Mouse (Mus musculus) kidney, embryonic 14.5 days (tissue): ENCODE measurements around the gene Gprc5c. TPM values are rescaled to one million over a fixed set of nuclear protein-coding genes. Genes with fewer than 3 reads are reported as not detected.

ENCODE experiments used
- ATAC-seq: fragments of 200-750 bp; cut with Nextera tagmentation; 2 replicates; pipeline ENCODE4 v1.8.0; 2017; ENCODE audit warnings: moderate number of reproducible peaks, mild to moderate bottlenecking, moderate TSS enrichment, moderate library complexity; ENCODE audit not compliant: low FRiP score, low TSS enrichment
- H3K27ac ChIP-seq: fragments of 300-500 bp; sonication (generic); 2 replicates; pipeline ENCODE4 v1.5.1; 2014; ENCODE audit warnings: low read depth, mild to moderate bottlenecking, low read length, moderate library complexity, mixed read lengths
- H3K27me3 ChIP-seq: fragments of 300-500 bp; sonication (generic); 2 replicates; pipeline ENCODE4 v1.6.1; 2014; ENCODE audit warnings: mild to moderate bottlenecking, low read length; ENCODE audit not compliant: control insufficient read depth, insufficient read depth
- H3K36me3 ChIP-seq: fragments of 300-500 bp; sonication (generic); 2 replicates; pipeline ENCODE4 v1.6.1; 2014; ENCODE audit warnings: low read length, mixed read lengths; ENCODE audit not compliant: control insufficient read depth, insufficient read depth
- H3K4me1 ChIP-seq: fragments of 300-500 bp; sonication (generic); 2 replicates; pipeline ENCODE4 v1.6.1; 2014; ENCODE audit warnings: low read length, mixed read lengths; ENCODE audit not compliant: control insufficient read depth, insufficient read depth
- H3K4me2 ChIP-seq: fragments of 300-500 bp; sonication (generic); replicated peaks from 2 replicates; pipeline ENCODE4 v1.6.1; 2014; ENCODE audit warnings: low read depth, mild to moderate bottlenecking, low read length
- H3K4me3 ChIP-seq: fragments of 300-500 bp; sonication (generic); 2 replicates; pipeline ENCODE4 v1.5.1; 2014; ENCODE audit warnings: mild to moderate bottlenecking, low read length
- H3K9ac ChIP-seq: fragments of 300-500 bp; sonication (generic); 2 replicates; pipeline ENCODE4 v1.6.1; 2014; ENCODE audit warnings: low read depth, mild to moderate bottlenecking, low read length, moderate library complexity
- H3K9me3 ChIP-seq: fragments of 300-500 bp; sonication (generic); 2 replicates; pipeline ENCODE4 v1.6.1; 2016; ENCODE audit warnings: low read length; ENCODE audit not compliant: control insufficient read depth
- WGBS: fragments of 180-500 bp; shearing (Covaris S2); extraction: QIAGEN DNeasy Blood & Tissue Kit; methylation state at CpG from one replicate; pipeline ENCODE4 v1.1.7; 2014; 5-methylcytosine and 5-hydroxymethylcytosine counted together
- polyA plus RNA-seq: library from polyadenylated mRNA; unstranded; fragments of >200 nt; fragmentation: Nextera tagmentation; extraction: Ambion mirVana; gene quantifications from 2 replicates; pipeline ENCODE4 v1.2.1, GENCODE M21; 2014

Gene Gprc5c
- polyA plus RNA-seq, 1 experiment from 2014 or later = 105 TPM

- ATAC-seq = no peak
- Histone ChIP-seq H3K9me3 (no peaks in the 10 kb centered on the region), H3K27ac (no peak overlapping the region), H3K4me3 (no peak overlapping the region), H3K36me3 (peaks cover 7% of the 10 kb centered on the region; the same call in 1 of the 2 replicates), H3K9ac (no peak overlapping the region), H3K4me1 (peaks cover 5% of the 10 kb centered on the region), H3K4me2 (no peak overlapping the region), H3K27me3 (no peaks in the 10 kb centered on the region)
- 93% methylated on average over 2 of the region's 2 CpGs for WGBS
Observed at GRCm38 (mm10) chr11:114858641-114859040, 7.7 kb downstream of the Gprc5c start.

- Histone ChIP-seq H3K9me3 (no peaks in the 10 kb centered on the region), H3K4me2 (no peak overlapping the region), H3K4me1 (peaks cover 10% of the 10 kb centered on the region), H3K27ac (no peak overlapping the region), H3K36me3 (peaks cover 25% of the 10 kb centered on the region), H3K9ac (no peak overlapping the region), H3K4me3 (no peak overlapping the region), H3K27me3 (no peaks in the 10 kb centered on the region)
- WGBS = 69% methylated on average over 2 of the region's 2 CpGs
- no peak for ATAC-seq
Observed at GRCm38 (mm10) chr11:114861057-114861456, 10.1 kb downstream of the Gprc5c start.

DNA sequence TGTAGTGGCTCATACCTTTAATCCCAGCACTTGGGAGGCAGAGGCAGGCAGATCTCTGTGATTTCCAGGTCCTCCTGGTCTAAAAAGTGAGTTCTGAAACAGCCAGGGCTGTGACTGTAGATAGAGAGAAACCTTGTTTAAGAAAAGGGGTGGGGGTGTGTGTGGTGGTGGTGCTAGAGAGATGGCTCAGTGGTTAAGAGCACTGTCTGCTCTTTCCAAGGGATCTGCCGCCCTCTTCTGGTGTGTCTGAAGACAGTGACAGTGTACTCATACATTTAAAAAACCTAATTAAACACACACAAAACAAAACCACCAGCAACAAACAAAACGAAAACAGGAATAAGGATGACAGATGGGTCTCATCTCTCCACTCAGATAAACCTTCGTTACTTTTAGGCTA is 11.7 kb downstream of the Gprc5c start:
- H3K4me1 ChIP-seq = peaks cover 26% of the 10 kb centered on the region
- no peaks in the 10 kb centered on the region for H3K27me3 ChIP-seq
- no peak overlapping the region for H3K9ac ChIP-seq
- no peak overlapping the region for H3K27ac ChIP-seq
- whole genome bisulfite sequencing = 89% methylated on average over 3 of the region's 3 CpGs
- no peak overlapping the region for H3K4me2 ChIP-seq
- H3K36me3 ChIP-seq = peaks cover 26% of the 10 kb centered on the region
- H3K9me3 ChIP-seq = no peaks in the 10 kb centered on the region
- ATAC-seq = no peak
- H3K4me3 ChIP-seq = no peak overlapping the region

- Histone ChIP-seq H3K36me3 (peaks cover 36% of the 10 kb centered on the region), H3K9ac (no peak overlapping the region), H3K27me3 (no peaks in the 10 kb centered on the region), H3K4me2 (no peak overlapping the region), H3K4me3 (no peak overlapping the region), H3K9me3 (no peaks in the 10 kb centered on the region), H3K27ac (no peak overlapping the region), H3K4me1 (peaks cover 34% of the 10 kb centered on the region)
- WGBS = 93% methylated on average over 21 of the region's 21 CpGs
- no peak for ATAC-seq
Observed at GRCm38 (mm10) chr11:114863918-114864420, 13.0 kb downstream of the Gprc5c start.

GRCm38 (mm10) chr11:114865999-114866398 is 15.0 kb downstream of the Gprc5c start:
- Histone ChIP-seq H3K4me1 (peaks cover 34% of the 10 kb centered on the region), H3K27me3 (no peaks in the 10 kb centered on the region), H3K4me2 (no peak overlapping the region), H3K36me3 (peaks cover 56% of the 10 kb centered on the region), H3K9ac (0 out of 2 replicates have a peak overlapping the region, but pooled peaks have one; percentile 13), H3K4me3 (no peak overlapping the region), H3K27ac (peak overlapping the region; percentile 78; the same call in 1 of the 2 replicates), H3K9me3 (no peaks in the 10 kb centered on the region)
- 0 out of 2 replicates have a peak, but pooled peaks have one; percentile 24 for ATAC-seq
- whole genome bisulfite sequencing = 65% methylated on average over 5 of the region's 5 CpGs

GRCm38 (mm10) chr11:114866486-114867360 is 15.8 kb downstream of the Gprc5c start:
- Histone ChIP-seq H3K9ac (peak overlapping the region; percentile 13; the same call in 1 of the 2 replicates), H3K36me3 (peaks cover 62% of the 10 kb centered on the region), H3K4me2 (peak overlapping the region; percentile 4; the same call in 1 of the 2 replicates), H3K4me3 (no peak overlapping the region), H3K27ac (peak overlapping the region; percentile 78), H3K9me3 (no peaks in the 10 kb centered on the region), H3K27me3 (no peaks in the 10 kb centered on the region), H3K4me1 (peaks cover 34% of the 10 kb centered on the region)
- WGBS = 16% methylated on average over 10 of the region's 10 CpGs
- ATAC-seq = peak; percentile 68; the same call in 1 of the 2 replicates

DNA sequence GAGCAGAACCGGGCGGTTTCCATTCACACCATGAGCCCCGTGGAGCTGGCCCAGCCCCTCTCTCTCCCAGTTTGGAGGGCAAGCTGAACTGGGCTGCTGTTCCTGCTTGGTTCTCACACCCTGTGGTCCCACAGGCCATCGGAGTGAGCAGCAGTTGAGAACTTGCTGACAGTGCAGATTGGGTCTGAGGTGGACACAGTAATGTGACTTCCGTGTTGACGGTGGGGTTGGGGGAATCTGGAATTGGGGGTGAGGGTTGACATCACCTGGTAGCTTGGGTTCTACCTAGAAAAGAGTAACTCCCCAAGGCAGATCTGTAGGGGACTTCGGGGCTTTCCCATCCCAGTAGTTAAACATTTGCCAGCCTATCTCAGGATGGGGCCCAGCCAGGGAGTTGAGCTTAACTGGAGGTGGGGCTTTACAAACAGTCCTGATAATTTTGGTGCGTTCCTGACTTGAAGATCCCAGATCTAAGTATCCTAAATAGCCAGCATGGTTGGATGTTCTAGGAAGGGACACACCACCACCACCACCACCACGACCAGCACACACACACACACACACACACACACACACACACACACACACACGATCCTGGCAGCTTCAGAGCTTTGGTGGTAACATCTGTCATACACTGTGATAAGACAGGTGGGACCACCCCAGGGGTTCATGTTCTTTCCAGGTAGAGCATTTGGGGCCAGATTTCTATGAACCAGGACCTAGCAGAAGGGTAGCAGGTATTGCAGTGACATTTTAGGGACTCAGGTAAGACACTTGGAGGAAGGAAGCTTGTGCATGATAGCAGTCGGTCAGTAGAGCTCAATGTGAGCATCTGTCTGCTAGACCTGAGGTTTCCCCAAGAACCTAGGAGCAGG is 16.6 kb downstream of the Gprc5c start:
- ATAC-seq = no peak; the same call in 1 of the 2 replicates
- Histone ChIP-seq H3K4me1 (peaks cover 35% of the 10 kb centered on the region), H3K27me3 (no peaks in the 10 kb centered on the region), H3K9me3 (no peaks in the 10 kb centered on the region), H3K27ac (peak overlapping the region; percentile 78), H3K4me3 (no peak overlapping the region), H3K4me2 (peak overlapping the region; percentile 4; the same call in 1 of the 2 replicates), H3K36me3 (peaks cover 64% of the 10 kb centered on the region), H3K9ac (peak overlapping the region; percentile 12; the same call in 1 of the 2 replicates)
- 44% methylated on average over 11 of the region's 11 CpGs for WGBS

- Histone ChIP-seq H3K36me3 (peaks cover 65% of the 10 kb centered on the region), H3K4me1 (peaks cover 42% of the 10 kb centered on the region), H3K27me3 (no peaks in the 10 kb centered on the region), H3K4me3 (no peak overlapping the region), H3K9ac (no peak overlapping the region), H3K9me3 (no peaks in the 10 kb centered on the region), H3K27ac (no peak overlapping the region), H3K4me2 (no peak overlapping the region)
- WGBS = 94% methylated on average over 12 of the region's 12 CpGs
- no peak for ATAC-seq
Observed at GRCm38 (mm10) chr11:114868280-114868679, 17.3 kb downstream of the Gprc5c start.
